Mouse (Mus musculus) lung, postnatal 0 days (tissue): ENCODE measurements around the gene Agtpbp1.

Source experiments
- CTCF ChIP-seq: IDR thresholded peaks from 2 replicates; pipeline ENCODE4 v1.5.1; 2016; ENCODE audit warnings: antibody characterized with exemption, mild to moderate bottlenecking
- EP300 ChIP-seq: IDR thresholded peaks from 2 replicates; pipeline ENCODE4 v1.6.1; 2016; ENCODE audit warnings: antibody characterized with exemption, mild to moderate bottlenecking, control low read depth

GRCm38 (mm10) chr13:59481484-59481855, 103.6 kb downstream of the Agtpbp1 start:
- TF ChIP-seq CTCF (no peak), EP300 (no peak)
